Mouse (Mus musculus): ENCODE results near the gene Lsm14a. TPM values are rescaled to one million over a fixed set of nuclear protein-coding genes. Genes with fewer than 3 reads are reported as not detected.
A peak's percentile ranks its signal among the peaks of the same experiment; 100 is the strongest.

The Lsm14a gene
- 55.1 and 64.5 TPM in 2 replicates for polyA plus RNA-seq (2015; fragmentation: Nextera tagmentation; extraction: Ambion mirVana)

- Histone ChIP-seq H3K4me3 (ENCODE audit: low read depth, low read length) (no peak within 1 kb of the TSS), H3K9ac (ENCODE audit: low read depth, low read length) (no peak within 1 kb of the TSS), H3K36me3 (ENCODE audit: control insufficient read depth, insufficient read depth, low read length) (no peaks in the 10 kb centered on the region), H3K9me3 (replicated peaks; ENCODE audit: control insufficient read depth, low read length, poor library complexity, severe bottlenecking) (no peaks in the 10 kb centered on the region), H3K4me2 (ENCODE audit: low read length) (no peak within 1 kb of the TSS), H3K27me3 (ENCODE audit: control insufficient read depth, insufficient read depth, low read depth, low read length) (no peaks in the 10 kb centered on the region), H3K4me1 (ENCODE audit: control insufficient read depth, insufficient read depth, low read length) (peaks cover 14% of the 10 kb centered on the region), H3K27ac (ENCODE audit: low read length) (no peak within 1 kb of the TSS)
- ATAC-seq = no peak
Measured at GRCm38 (mm10) chr7:34393215-34393614, at the start of gene Lsm14a. Gene Lsm14a, minus strand, starts transcription at chr7:34393315.

GRCm38 (mm10) chr7:34438903-34439302 lies 45.8 kb upstream of the Lsm14a start:
- H3K4me2 ChIP-seq (ENCODE audit: low read length) = no peak overlapping the region
- H3K36me3 ChIP-seq (ENCODE audit: control insufficient read depth, insufficient read depth, low read length) = no peaks in the 10 kb centered on the region
- H3K27ac ChIP-seq (ENCODE audit: low read length) = no peak overlapping the region
- ATAC-seq = peak; percentile 21; the same call in 1 of the 2 replicates
- H3K4me3 ChIP-seq (ENCODE audit: low read depth, low read length) = no peak overlapping the region
- 32% methylated on average over 6 of the region's 6 CpGs for WGBS
- no peaks in the 10 kb centered on the region for H3K27me3 ChIP-seq (ENCODE audit: control insufficient read depth, insufficient read depth, low read depth, low read length)
- no peaks in the 10 kb centered on the region for H3K9me3 ChIP-seq (replicated peaks; ENCODE audit: control insufficient read depth, low read length, poor library complexity, severe bottlenecking)
- no peak overlapping the region for H3K9ac ChIP-seq (ENCODE audit: low read depth, low read length)
- H3K4me1 ChIP-seq (ENCODE audit: control insufficient read depth, insufficient read depth, low read length) = no peaks in the 10 kb centered on the region

- Histone ChIP-seq H3K9ac (ENCODE audit: low read depth, low read length) (no peak overlapping the region), H3K4me1 (ENCODE audit: control insufficient read depth, insufficient read depth, low read length) (no peaks in the 10 kb centered on the region)
- WGBS = 90% methylated on average over 1 of the region's 1 CpGs
Measured at GRCm38 (mm10) chr7:34433597-34433996, 40.5 kb upstream of the Lsm14a start.

GRCm38 (mm10) chr7:34421201-34421600 lies 28.1 kb upstream of the Lsm14a start:
- no peaks in the 10 kb centered on the region for H3K36me3 ChIP-seq (ENCODE audit: control insufficient read depth, insufficient read depth, low read length)
- H3K27ac ChIP-seq (ENCODE audit: low read length) = no peak overlapping the region
- 82% methylated on average over 2 of the region's 2 CpGs for WGBS
- no peak overlapping the region for H3K9ac ChIP-seq (ENCODE audit: low read depth, low read length)
- no peak overlapping the region for H3K4me3 ChIP-seq (ENCODE audit: low read depth, low read length)
- H3K4me1 ChIP-seq (ENCODE audit: control insufficient read depth, insufficient read depth, low read length) = no peaks in the 10 kb centered on the region
- ATAC-seq = no peak
- no peaks in the 10 kb centered on the region for H3K27me3 ChIP-seq (ENCODE audit: control insufficient read depth, insufficient read depth, low read depth, low read length)
- H3K4me2 ChIP-seq (ENCODE audit: low read length) = no peak overlapping the region
- no peaks in the 10 kb centered on the region for H3K9me3 ChIP-seq (replicated peaks; ENCODE audit: control insufficient read depth, low read length, poor library complexity, severe bottlenecking)

More at GRCm38 (mm10) chr7:34433597-34433996, 40.5 kb upstream of the Lsm14a start:
- H3K27ac ChIP-seq (ENCODE audit: low read length) = no peak overlapping the region
- no peak overlapping the region for H3K4me3 ChIP-seq (ENCODE audit: low read depth, low read length)
- H3K9me3 ChIP-seq (replicated peaks; ENCODE audit: control insufficient read depth, low read length, poor library complexity, severe bottlenecking) = no peaks in the 10 kb centered on the region
- ATAC-seq = no peak
- H3K4me2 ChIP-seq (ENCODE audit: low read length) = no peak overlapping the region
- no peaks in the 10 kb centered on the region for H3K27me3 ChIP-seq (ENCODE audit: control insufficient read depth, insufficient read depth, low read depth, low read length)
- no peaks in the 10 kb centered on the region for H3K36me3 ChIP-seq (ENCODE audit: control insufficient read depth, insufficient read depth, low read length)

- H3K4me2 ChIP-seq (ENCODE audit: low read length) = peak overlapping the region; percentile 44; the same call in 1 of the 2 replicates
- H3K4me3 ChIP-seq (ENCODE audit: low read depth, low read length) = no peak overlapping the region
- H3K9ac ChIP-seq (ENCODE audit: low read depth, low read length) = no peak overlapping the region
- WGBS = 10% methylated on average over 8 of the region's 8 CpGs
- no peak overlapping the region for H3K27ac ChIP-seq (ENCODE audit: low read length)
- peaks cover 2% of the 10 kb centered on the region; the same call in 1 of the 2 replicates for H3K4me1 ChIP-seq (ENCODE audit: control insufficient read depth, insufficient read depth, low read length)
- H3K9me3 ChIP-seq (replicated peaks; ENCODE audit: control insufficient read depth, low read length, poor library complexity, severe bottlenecking) = no peaks in the 10 kb centered on the region
- no peaks in the 10 kb centered on the region for H3K36me3 ChIP-seq (ENCODE audit: control insufficient read depth, insufficient read depth, low read length)
- ATAC-seq = peak; percentile 76
- no peaks in the 10 kb centered on the region for H3K27me3 ChIP-seq (ENCODE audit: control insufficient read depth, insufficient read depth, low read depth, low read length)
Measured at GRCm38 (mm10) chr7:34407492-34407891, 14.4 kb upstream of the Lsm14a start.

GRCm38 (mm10) chr7:34403876-34404275 lies 10.8 kb upstream of the Lsm14a start:
- no peak overlapping the region for H3K4me2 ChIP-seq (ENCODE audit: low read length)
- H3K4me1 ChIP-seq (ENCODE audit: control insufficient read depth, insufficient read depth, low read length) = peaks cover 2% of the 10 kb centered on the region; the same call in 1 of the 2 replicates
- no peaks in the 10 kb centered on the region for H3K27me3 ChIP-seq (ENCODE audit: control insufficient read depth, insufficient read depth, low read depth, low read length)
- no peaks in the 10 kb centered on the region for H3K9me3 ChIP-seq (replicated peaks; ENCODE audit: control insufficient read depth, low read length, poor library complexity, severe bottlenecking)
- no peak overlapping the region for H3K4me3 ChIP-seq (ENCODE audit: low read depth, low read length)
- 82% methylated on average over 11 of the region's 11 CpGs for WGBS
- H3K36me3 ChIP-seq (ENCODE audit: control insufficient read depth, insufficient read depth, low read length) = no peaks in the 10 kb centered on the region
- H3K27ac ChIP-seq (ENCODE audit: low read length) = no peak overlapping the region
- ATAC-seq = no peak
- H3K9ac ChIP-seq (ENCODE audit: low read depth, low read length) = no peak overlapping the region

- ATAC-seq = no peak
- H3K4me1 ChIP-seq (ENCODE audit: control insufficient read depth, insufficient read depth, low read length) = no peaks in the 10 kb centered on the region
- no peaks in the 10 kb centered on the region for H3K9me3 ChIP-seq (replicated peaks; ENCODE audit: control insufficient read depth, low read length, poor library complexity, severe bottlenecking)
- WGBS = 71% methylated on average over 1 of the region's 4 CpGs
- H3K36me3 ChIP-seq (ENCODE audit: control insufficient read depth, insufficient read depth, low read length) = no peaks in the 10 kb centered on the region
- no peak overlapping the region for H3K27ac ChIP-seq (ENCODE audit: low read length)
- no peak overlapping the region for H3K4me2 ChIP-seq (ENCODE audit: low read length)
- no peaks in the 10 kb centered on the region for H3K27me3 ChIP-seq (ENCODE audit: control insufficient read depth, insufficient read depth, low read depth, low read length)
- no peak overlapping the region for H3K9ac ChIP-seq (ENCODE audit: low read depth, low read length)
- H3K4me3 ChIP-seq (ENCODE audit: low read depth, low read length) = no peak overlapping the region
Measured at GRCm38 (mm10) chr7:34400070-34400469, 7.0 kb upstream of the Lsm14a start.

GRCm38 (mm10) chr7:34398831-34399230 lies 5.7 kb upstream of the Lsm14a start:
- H3K27me3 ChIP-seq (ENCODE audit: control insufficient read depth, insufficient read depth, low read depth, low read length) = no peaks in the 10 kb centered on the region
- H3K9me3 ChIP-seq (replicated peaks; ENCODE audit: control insufficient read depth, low read length, poor library complexity, severe bottlenecking) = no peaks in the 10 kb centered on the region
- no peaks in the 10 kb centered on the region for H3K36me3 ChIP-seq (ENCODE audit: control insufficient read depth, insufficient read depth, low read length)
- H3K4me3 ChIP-seq (ENCODE audit: low read depth, low read length) = no peak overlapping the region
- no peak overlapping the region for H3K4me2 ChIP-seq (ENCODE audit: low read length)
- ATAC-seq = no peak
- no peak overlapping the region for H3K9ac ChIP-seq (ENCODE audit: low read depth, low read length)
- H3K27ac ChIP-seq (ENCODE audit: low read length) = no peak overlapping the region
- H3K4me1 ChIP-seq (ENCODE audit: control insufficient read depth, insufficient read depth, low read length) = no peaks in the 10 kb centered on the region
- WGBS = 82% methylated on average over 5 of the region's 5 CpGs

- 80% methylated on average over 3 of the region's 3 CpGs for WGBS
- H3K9ac ChIP-seq (ENCODE audit: low read depth, low read length) = no peak overlapping the region
Measured at GRCm38 (mm10) chr7:34396791-34397190, 3.7 kb upstream of the Lsm14a start.

More at GRCm38 (mm10) chr7:34396791-34397190, 3.7 kb upstream of the Lsm14a start:
- H3K9me3 ChIP-seq (replicated peaks; ENCODE audit: control insufficient read depth, low read length, poor library complexity, severe bottlenecking) = no peaks in the 10 kb centered on the region
- H3K27me3 ChIP-seq (ENCODE audit: control insufficient read depth, insufficient read depth, low read depth, low read length) = no peaks in the 10 kb centered on the region
- H3K36me3 ChIP-seq (ENCODE audit: control insufficient read depth, insufficient read depth, low read length) = no peaks in the 10 kb centered on the region
- no peak overlapping the region for H3K4me2 ChIP-seq (ENCODE audit: low read length)
- ATAC-seq = no peak
- H3K27ac ChIP-seq (ENCODE audit: low read length) = no peak overlapping the region
- no peaks in the 10 kb centered on the region for H3K4me1 ChIP-seq (ENCODE audit: control insufficient read depth, insufficient read depth, low read length)
- no peak overlapping the region for H3K4me3 ChIP-seq (ENCODE audit: low read depth, low read length)

Measured in midbrain, embryonic 16.5 days (tissue).